Mouse (Mus musculus) E14TG2a.4 (cell line): ENCODE data around the gene Fbf1.

Experiments used
- CTCF ChIP-seq: conservative IDR thresholded peaks from 2 replicates; pipeline ENCODE4 v1.5.1; 2014; ENCODE audit warnings: low read length
- NANOG ChIP-seq: IDR thresholded peaks from 2 replicates; pipeline ENCODE4 v1.6.1; 2014; ENCODE audit warnings: borderline replicate concordance, low read length, mixed read lengths
- POU5F1 ChIP-seq: IDR thresholded peaks from 2 replicates; pipeline ENCODE4 v1.6.1; 2014; ENCODE audit warnings: low read length, borderline replicate concordance

DNA sequence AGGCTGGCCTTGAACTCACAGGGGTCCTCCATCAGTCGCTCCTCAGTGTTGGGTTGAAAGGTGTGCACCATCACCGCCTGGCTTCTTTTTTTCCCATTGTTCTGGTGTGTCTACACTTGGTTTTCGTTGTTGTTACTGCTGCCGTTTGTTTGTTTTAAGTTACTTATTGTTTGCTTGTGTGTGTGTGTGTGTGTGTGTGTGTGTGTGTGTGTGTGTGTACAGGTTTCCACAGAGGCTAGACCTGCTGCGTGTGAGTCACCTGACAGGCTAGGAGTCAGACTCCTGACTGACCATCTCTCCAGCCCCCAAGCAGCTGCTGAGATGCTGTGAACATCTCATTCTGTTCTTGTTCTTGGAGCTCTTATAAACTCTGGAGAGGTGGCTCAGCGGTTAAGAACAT, 44.9 kb upstream of the Fbf1 start:
- TF ChIP-seq CTCF (no peak), POU5F1 (no peak), NANOG (no peak)
